Mouse (Mus musculus) heart, embryonic 13.5 days (tissue): ENCODE measurements at regions not wholly inside any gene's neighbourhood (a gene's known extent, or its start where the extent isn't known, plus 50 kb on each side); places are given as distances from the start of the nearest gene placed in this dataset.

Experiments
- ATAC-seq: fragments of 200-750 bp; cut with Nextera tagmentation; 2 replicates; pipeline ENCODE4 v1.8.0; 2017; ENCODE audit warnings: moderate TSS enrichment; ENCODE audit not compliant: insufficient number of reproducible peaks, low FRiP score, low TSS enrichment; ENCODE audit errors: extremely low read depth
- H3K27ac ChIP-seq: fragments of 300-500 bp; sonication (generic); replicated peaks from 2 replicates; pipeline ENCODE4 v1.5.1; 2015; ENCODE audit warnings: moderate library complexity, mild to moderate bottlenecking, inconsistent platforms
- H3K27me3 ChIP-seq: fragments of 300-500 bp; sonication (generic); replicated peaks from 2 replicates; pipeline ENCODE4 v1.6.1; 2015; ENCODE audit warnings: mild to moderate bottlenecking, inconsistent platforms
- H3K36me3 ChIP-seq: fragments of 300-500 bp; sonication (generic); 2 replicates; pipeline ENCODE4 v1.6.1; 2015; ENCODE audit warnings: mild to moderate bottlenecking, inconsistent platforms
- H3K4me1 ChIP-seq: fragments of 300-500 bp; sonication (generic); 2 replicates; pipeline ENCODE4 v1.6.1; 2015; ENCODE audit warnings: inconsistent platforms
- H3K4me2 ChIP-seq: fragments of 300-500 bp; sonication (generic); 2 replicates; pipeline ENCODE4 v1.6.1; 2015; ENCODE audit warnings: inconsistent platforms, mild to moderate bottlenecking, moderate library complexity
- H3K4me3 ChIP-seq: fragments of 300-500 bp; sonication (generic); 2 replicates; pipeline ENCODE4 v1.5.1; 2015; ENCODE audit warnings: moderate library complexity, mild to moderate bottlenecking, inconsistent platforms
- H3K9ac ChIP-seq: fragments of 300-500 bp; sonication (generic); 2 replicates; pipeline ENCODE4 v1.6.1; 2015; ENCODE audit warnings: inconsistent platforms, mild to moderate bottlenecking, moderate library complexity
- H3K9me3 ChIP-seq: fragments of 300-500 bp; sonication (generic); 2 replicates; pipeline ENCODE4 v1.6.1; 2016; ENCODE audit warnings: inconsistent platforms
- WGBS: fragments of 180-500 bp; shearing (Covaris S2); methylation state at CpG from one replicate; pipeline ENCODE4 v1.1.7; 2015; ENCODE audit warnings: mixed read lengths; 5-methylcytosine and 5-hydroxymethylcytosine counted together

- WGBS, result 53% methylated on average over 1 of the region's 1 CpGs
- Histone ChIP-seq H3K4me3 (no peak overlapping the region), H3K27ac (no peak overlapping the region), H3K9me3 (no peaks in the 10 kb centered on the region), H3K9ac (no peak overlapping the region), H3K4me1 (peaks cover 39% of the 10 kb centered on the region), H3K36me3 (no peaks in the 10 kb centered on the region), H3K27me3 (peaks cover 46% of the 10 kb centered on the region), H3K4me2 (no peak overlapping the region)
- ATAC-seq, result no peak
These were observed 55.2 kb upstream of the Gm26897 start for GRCm38 (mm10) chr5:111678496-111678895.

- Histone ChIP-seq H3K4me2 (no peak overlapping the region), H3K4me3 (no peak overlapping the region), H3K36me3 (no peaks in the 10 kb centered on the region), H3K9me3 (no peaks in the 10 kb centered on the region), H3K27ac (no peak overlapping the region), H3K27me3 (peaks cover 57% of the 10 kb centered on the region), H3K4me1 (peaks cover 21% of the 10 kb centered on the region), H3K9ac (no peak overlapping the region)
- WGBS, result 37% methylated on average over 7 of the region's 7 CpGs
- ATAC-seq, result no peak
These were observed 52.2 kb upstream of the Gm26897 start for GRCm38 (mm10) chr5:111681362-111682028.

- Histone ChIP-seq H3K9me3 (no peaks in the 10 kb centered on the region), H3K27me3 (peaks cover 54% of the 10 kb centered on the region), H3K4me1 (peaks cover 16% of the 10 kb centered on the region), H3K27ac (no peak overlapping the region), H3K4me3 (no peak overlapping the region), H3K4me2 (no peak overlapping the region), H3K9ac (no peak overlapping the region), H3K36me3 (no peaks in the 10 kb centered on the region)
- ATAC-seq, result no peak
These were observed 50.8 kb upstream of the Gm26897 start for GRCm38 (mm10) chr5:111682899-111683298.
